27 mouse cellular contexts compared by ENCODE assay signal in genomic region chr12:100757427-100757826, GRCm38 (mm10). TPM values are rescaled to one million over a fixed set of nuclear protein-coding genes. Genes with fewer than 3 reads are reported as not detected.
A peak's percentile ranks its signal among the peaks of the same experiment; 100 is the strongest.
DNase-seq lines count a peak whose midpoint lies in the region; ATAC-seq lines count a peak whose summit lies in the region.
"Had no signal": no experiment of that assay in that cellular context is flagged by ENCODE, and none has a peak within 500 bp of the region (broad histone marks: within the 10 kb centered on the region; RNA-seq: fewer than 3 reads in every experiment).

No protein-coding gene starts in this region.

- no peak overlapping the region for H3K4me2 ChIP-seq in forebrain, embryonic 16.5 days (ENCODE audit: low read length)
- H3K4me2 ChIP-seq in forebrain, embryonic 13.5 days, result no peak overlapping the region
- H3K4me2 ChIP-seq in limb, embryonic 15.5 days, result no peak overlapping the region
- H3K4me2 ChIP-seq: embryonic facial prominence, embryonic 12.5 days; heart, embryonic 11.5 days; hindbrain, embryonic 14.5 days; limb, embryonic 13.5 days; liver, embryonic 13.5 days had no signal

- peaks cover 7% of the 10 kb centered on the region for H3K4me1 ChIP-seq in forebrain, embryonic 16.5 days (replicated peaks; ENCODE audit: control insufficient read depth, insufficient read depth, low read length)
- H3K4me1 ChIP-seq in forebrain, embryonic 13.5 days, result no peaks in the 10 kb centered on the region; the same call in 1 of the 2 replicates
- no peaks in the 10 kb centered on the region for H3K4me1 ChIP-seq in limb, embryonic 15.5 days
- H3K4me1 ChIP-seq in limb, embryonic 10.5 days, result no peaks in the 10 kb centered on the region
- H3K4me1 ChIP-seq: embryonic facial prominence, embryonic 12.5 days; limb, embryonic 13.5 days; liver, embryonic 13.5 days had no signal

- no peaks in the 10 kb centered on the region for H3K36me3 ChIP-seq in forebrain, embryonic 16.5 days (ENCODE audit: control insufficient read depth, insufficient read depth)
- no peaks in the 10 kb centered on the region for H3K36me3 ChIP-seq in forebrain, embryonic 13.5 days (ENCODE audit: poor library complexity, severe bottlenecking)
- H3K36me3 ChIP-seq in limb, embryonic 15.5 days, result no peaks in the 10 kb centered on the region
- no peaks in the 10 kb centered on the region for H3K36me3 ChIP-seq in limb, embryonic 10.5 days
- H3K36me3 ChIP-seq: embryonic facial prominence, embryonic 12.5 days; limb, embryonic 13.5 days; liver, embryonic 13.5 days had no signal

- peak; percentile 49 for ATAC-seq in forebrain, embryonic 16.5 days
- no peak for ATAC-seq in forebrain, embryonic 13.5 days
- ATAC-seq in limb, embryonic 15.5 days (ENCODE audit: insufficient number of reproducible peaks, low FRiP score, low TSS enrichment, low read depth), result 0 out of 2 replicates have a peak, but pooled peaks have one; percentile 4
- ATAC-seq: inflammation-experienced regulatory T-cells, adult 6 months; lung, postnatal 0 days had no signal

- peak overlapping the region; percentile 5 for H3K27ac ChIP-seq in forebrain, embryonic 16.5 days (ENCODE audit: low read length)
- no peak overlapping the region for H3K27ac ChIP-seq in forebrain, embryonic 13.5 days
- H3K27ac ChIP-seq in limb, embryonic 15.5 days, result no peak overlapping the region
- no peak overlapping the region for H3K27ac ChIP-seq in limb, embryonic 10.5 days
- H3K27ac ChIP-seq: embryonic facial prominence, embryonic 12.5 days; hindbrain, embryonic 14.5 days; left cerebral cortex, adult 2 months; limb, embryonic 13.5 days; liver, embryonic 13.5 days had no signal

- 23% methylated on average over 4 of the region's 4 CpGs for WGBS in forebrain, embryonic 16.5 days
- WGBS in forebrain, embryonic 13.5 days, result 24% methylated on average over 4 of the region's 4 CpGs
- 50% methylated on average over 4 of the region's 4 CpGs for WGBS in limb, embryonic 15.5 days
- 55% methylated on average over 4 of the region's 4 CpGs for WGBS in limb, embryonic 10.5 days

- no peak overlapping the region for H3K9ac ChIP-seq in forebrain, embryonic 16.5 days (replicated peaks; ENCODE audit: low read depth, low read length)
- H3K9ac ChIP-seq in forebrain, embryonic 13.5 days, result no peak overlapping the region
- no peak overlapping the region for H3K9ac ChIP-seq in limb, embryonic 15.5 days
- H3K9ac ChIP-seq: embryonic facial prominence, embryonic 12.5 days; hindbrain, embryonic 14.5 days; limb, embryonic 13.5 days; liver, embryonic 13.5 days had no signal

- H3K9me3 ChIP-seq in forebrain, embryonic 16.5 days (ENCODE audit: control insufficient read depth, low read length), result no peaks in the 10 kb centered on the region
- no peaks in the 10 kb centered on the region for H3K9me3 ChIP-seq in forebrain, embryonic 13.5 days (replicated peaks)
- H3K9me3 ChIP-seq in limb, embryonic 15.5 days, result no peaks in the 10 kb centered on the region
- H3K9me3 ChIP-seq in limb, embryonic 10.5 days (replicated peaks), result no peaks in the 10 kb centered on the region
- H3K9me3 ChIP-seq: embryonic facial prominence, embryonic 12.5 days; limb, embryonic 13.5 days; liver, embryonic 13.5 days had no signal

- H3K4me3 ChIP-seq in forebrain, embryonic 16.5 days (replicated peaks; ENCODE audit: low read length), result no peak overlapping the region
- H3K4me3 ChIP-seq in forebrain, embryonic 13.5 days, result no peak overlapping the region
- H3K4me3 ChIP-seq in limb, embryonic 15.5 days, result no peak overlapping the region
- H3K4me3 ChIP-seq in limb, embryonic 10.5 days, result no peak overlapping the region
- H3K4me3 ChIP-seq: embryonic facial prominence, embryonic 12.5 days; left cerebral cortex, adult 2 months; limb, embryonic 13.5 days; liver, embryonic 13.5 days; megakaryocyte, embryonic 14.5 days had no signal

- DNase-seq in limb, embryonic 10.5 days (ENCODE audit: low spot score), result no peak
- DNase-seq in ES-CJ7 (ENCODE audit: low read depth, low spot score), result peak; percentile 47
- DNase-seq in brain, embryonic 18.5 days (ENCODE audit: low read depth, low spot score), result peak; percentile 32
- no peak for DNase-seq in layer of hippocampus, postnatal 10 days (ENCODE audit: low spot score in 2 of 2)
- DNase-seq: adrenal gland, adult 8-10 months; cerebellum, adult 11-12 months; cerebellum, adult 9-11 months; embryo, embryonic 11 days; gastrocnemius, postnatal 14 days; heart, adult 18-20 months; heart, postnatal 4 days; kidney, adult 11 months; kidney, postnatal 14 days; liver, embryonic 13.5 days; lung, adult 18-20 months; lung, postnatal 4 days had no signal

- no peaks in the 10 kb centered on the region for H3K27me3 ChIP-seq in forebrain, embryonic 16.5 days (replicated peaks; ENCODE audit: control insufficient read depth, insufficient read depth, low read length)
- H3K27me3 ChIP-seq in forebrain, embryonic 13.5 days, result no peaks in the 10 kb centered on the region
- H3K27me3 ChIP-seq in limb, embryonic 15.5 days, result no peaks in the 10 kb centered on the region
- no peaks in the 10 kb centered on the region for H3K27me3 ChIP-seq in limb, embryonic 10.5 days (ENCODE audit: low read depth, poor library complexity, severe bottlenecking)
- H3K27me3 ChIP-seq: embryonic facial prominence, embryonic 12.5 days; limb, embryonic 13.5 days; liver, embryonic 13.5 days; megakaryocyte, embryonic 14.5 days had no signal

RNA-seq across cellular contexts. Expression of gene Dglucy, which starts 21.4 kb away (rescaled TPM):
- polyA plus RNA-seq in forebrain, embryonic 16.5 days (2015; fragmentation: Nextera tagmentation; extraction: Ambion mirVana), result 3.0 and 3.3 TPM in 2 replicates
- 1.9 and 2.0 TPM in 2 replicates for polyA plus RNA-seq in forebrain, embryonic 13.5 days (2015; fragmentation: Nextera tagmentation; extraction: Ambion mirVana)
- 2.6 and 3.1 TPM in 2 replicates for polyA plus RNA-seq in limb, embryonic 15.5 days (2015; fragmentation: Nextera tagmentation; extraction: Ambion mirVana)
- 0.10 and 0.41 TPM in 2 replicates for polyA plus RNA-seq in limb, embryonic 10.5 days (2016; fragmentation: Nextera tagmentation; extraction: Ambion mirVana)
- total RNA-seq in layer of hippocampus, postnatal 10 days (2021), result 1 to 10 TPM; 5.8 to 6.6 TPM

RNA-seq across cellular contexts. Expression of gene Rps6ka5, which starts 30.6 kb away (rescaled TPM):
- 14.4 and 18.2 TPM in 2 replicates for polyA plus RNA-seq in forebrain, embryonic 16.5 days (2015; fragmentation: Nextera tagmentation; extraction: Ambion mirVana)
- polyA plus RNA-seq in forebrain, embryonic 13.5 days (2015; fragmentation: Nextera tagmentation; extraction: Ambion mirVana), result 7.3 and 8.5 TPM in 2 replicates
- 4.2 and 4.8 TPM in 2 replicates for polyA plus RNA-seq in limb, embryonic 15.5 days (2015; fragmentation: Nextera tagmentation; extraction: Ambion mirVana)
- polyA plus RNA-seq in limb, embryonic 10.5 days (2016; fragmentation: Nextera tagmentation; extraction: Ambion mirVana), result 2.8 and 4.3 TPM in 2 replicates
- 10 to 100 TPM; 19.9 to 20.5 TPM for total RNA-seq in layer of hippocampus, postnatal 10 days (2021)

Comparison
In these comparisons a context has a peak if more than half of its experiments do, and no peak if none do; other contexts are left out.
1. DNase-seq: peak in ES-CJ7 (single experiment) and brain, embryonic 18.5 days (single experiment); none in limb, embryonic 10.5 days (single experiment) and layer of hippocampus, postnatal 10 days (0 of 2).